Mouse (Mus musculus) lung, embryonic 14.5 days (tissue): ENCODE results near the gene Timm13. TPM values are rescaled to one million over a fixed set of nuclear protein-coding genes. Genes with fewer than 3 reads are reported as not detected.

Experiments
- ATAC-seq: fragments of 200-750 bp; cut with Nextera tagmentation; 2 replicates; pipeline ENCODE4 v1.8.0; 2017; ENCODE audit warnings: mild to moderate bottlenecking, moderate TSS enrichment, moderate library complexity; ENCODE audit not compliant: insufficient read depth
- DNase-seq: peaks from one replicate; pipeline ENCODE4 v3.0.0-alpha.2; 2015
- H3K27ac ChIP-seq: fragments of 300-500 bp; sonication (generic); 2 replicates; pipeline ENCODE4 v1.5.1; 2014; ENCODE audit warnings: low read depth, mild to moderate bottlenecking, moderate library complexity
- H3K27me3 ChIP-seq: fragments of 300-500 bp; sonication (generic); 2 replicates; pipeline ENCODE4 v1.6.1; 2014; ENCODE audit warnings: low read length, control low read depth; ENCODE audit not compliant: insufficient read depth
- H3K36me3 ChIP-seq: fragments of 300-500 bp; sonication (generic); 2 replicates; pipeline ENCODE4 v1.6.1; 2014; ENCODE audit warnings: control low read depth; ENCODE audit not compliant: insufficient read depth
- H3K4me1 ChIP-seq: fragments of 300-500 bp; sonication (generic); 2 replicates; pipeline ENCODE4 v1.6.1; 2014; ENCODE audit warnings: antibody characterized with exemption, control low read depth; ENCODE audit not compliant: insufficient read depth
- H3K4me2 ChIP-seq: fragments of 300-500 bp; sonication (generic); 2 replicates; pipeline ENCODE4 v1.6.1; 2014; ENCODE audit warnings: mild to moderate bottlenecking
- H3K4me3 ChIP-seq: fragments of 300-500 bp; sonication (generic); 2 replicates; pipeline ENCODE4 v1.5.1; 2014; ENCODE audit warnings: low read depth, low read length
- H3K9ac ChIP-seq: fragments of 300-500 bp; sonication (generic); 2 replicates; pipeline ENCODE4 v1.6.1; 2014
- H3K9me3 ChIP-seq: fragments of 300-500 bp; sonication (generic); 2 replicates; pipeline ENCODE4 v1.6.1; 2016; ENCODE audit warnings: low read depth, low read length, control low read depth
- CTCF ChIP-seq: IDR thresholded peaks from 2 replicates; pipeline ENCODE4 v1.5.1; 2016; ENCODE audit warnings: antibody characterized with exemption, low read depth
- WGBS: fragments of 180-500 bp; shearing (Covaris S2); extraction: QIAGEN DNeasy Blood & Tissue Kit; methylation state at CpG from one replicate; pipeline ENCODE4 v1.1.7; 2014; 5-methylcytosine and 5-hydroxymethylcytosine counted together
- polyA plus RNA-seq: library from polyadenylated mRNA; unstranded; fragments of >200 nt; fragmentation: Nextera tagmentation; extraction: Ambion mirVana; gene quantifications from 2 replicates; pipeline ENCODE4 v1.2.1, GENCODE M21; 2014

Gene Timm13
- polyA plus RNA-seq, 1 experiment from 2014 or later: 321 TPM

- Histone ChIP-seq H3K27ac (no peak overlapping the region), H3K4me3 (no peak overlapping the region), H3K36me3 (no peaks in the 10 kb centered on the region), H3K9me3 (no peaks in the 10 kb centered on the region), H3K9ac (no peak overlapping the region), H3K4me2 (no peak overlapping the region), H3K27me3 (no peaks in the 10 kb centered on the region), H3K4me1 (no peaks in the 10 kb centered on the region)
- DNase-seq (no peak), ATAC-seq (no peak)
- 18% methylated on average over 3 of the region's 3 CpGs for WGBS
- TF ChIP-seq CTCF: no peak
Measured at GRCm38 (mm10) chr10:80876594-80876993, 24.2 kb downstream of the Timm13 start.

- no peak overlapping the region for H3K9ac ChIP-seq
- no peak overlapping the region for H3K4me3 ChIP-seq
- WGBS: 24% methylated on average over 5 of the region's 5 CpGs
- no peaks in the 10 kb centered on the region for H3K27me3 ChIP-seq
- DNase-seq (peak; percentile 79), ATAC-seq (no peak)
- H3K36me3 ChIP-seq: no peaks in the 10 kb centered on the region
- no peaks in the 10 kb centered on the region for H3K4me1 ChIP-seq
- no peak overlapping the region for H3K4me2 ChIP-seq
- H3K9me3 ChIP-seq: no peaks in the 10 kb centered on the region
- no peak overlapping the region for H3K27ac ChIP-seq
- peak; percentile 83 for TF ChIP-seq CTCF
Measured at GRCm38 (mm10) chr10:80876028-80876427, 24.7 kb downstream of the Timm13 start.

GRCm38 (mm10) chr10:80874035-80874434 is 26.7 kb downstream of the Timm13 start:
- ATAC-seq: no peak
- DNase-seq: no peak
- Histone ChIP-seq H3K4me3 (no peak overlapping the region), H3K27me3 (no peaks in the 10 kb centered on the region), H3K4me2 (no peak overlapping the region), H3K9me3 (no peaks in the 10 kb centered on the region), H3K27ac (no peak overlapping the region), H3K4me1 (no peaks in the 10 kb centered on the region), H3K36me3 (no peaks in the 10 kb centered on the region), H3K9ac (no peak overlapping the region)
- no peak for TF ChIP-seq CTCF
- 71% methylated on average over 9 of the region's 9 CpGs for WGBS

DNA sequence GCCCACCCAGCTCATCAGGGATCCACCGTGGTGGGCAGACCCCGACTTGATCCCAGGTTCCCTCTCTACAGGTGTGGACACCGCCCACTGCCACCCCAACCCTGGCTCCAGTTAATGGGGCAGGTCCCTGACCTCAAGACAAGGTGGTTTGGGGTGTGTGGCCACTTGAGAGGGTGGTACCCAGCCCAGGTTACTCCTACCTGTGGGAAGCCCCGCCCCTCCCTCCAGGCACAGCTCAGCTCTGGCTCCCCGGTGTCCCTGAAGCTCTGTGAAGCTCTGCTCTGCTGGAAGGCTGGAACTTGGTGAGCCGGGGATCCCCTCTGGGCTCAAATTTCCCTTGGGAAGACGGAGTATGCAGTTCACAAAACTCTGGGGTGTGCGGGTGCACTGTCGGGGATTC is 29.2 kb downstream of the Timm13 start, which contains the start of gene Tmprss9:
Gene Tmprss9, plus strand, starts transcription at position 268 of the 400 bp plus-strand sequence.
- no peak within 1 kb of the TSS for H3K4me3 ChIP-seq
- no peak for DNase-seq
- ATAC-seq: no peak
- H3K4me1 ChIP-seq: no peaks in the 10 kb centered on the region
- 25% methylated on average over 9 of the region's 9 CpGs for WGBS
- no peak within 1 kb of the TSS for H3K4me2 ChIP-seq
- TF ChIP-seq CTCF: no peak
- no peak within 1 kb of the TSS for H3K27ac ChIP-seq
- no peaks in the 10 kb centered on the region for H3K27me3 ChIP-seq
- H3K36me3 ChIP-seq: peaks cover 14% of the 10 kb centered on the region
- H3K9ac ChIP-seq: no peak within 1 kb of the TSS
- no peaks in the 10 kb centered on the region for H3K9me3 ChIP-seq

- Histone ChIP-seq H3K4me2 (no peak overlapping the region), H3K4me3 (no peak overlapping the region), H3K9ac (no peak overlapping the region), H3K9me3 (no peaks in the 10 kb centered on the region), H3K36me3 (peaks cover 20% of the 10 kb centered on the region), H3K4me1 (no peaks in the 10 kb centered on the region), H3K27ac (no peak overlapping the region), H3K27me3 (no peaks in the 10 kb centered on the region)
- TF ChIP-seq CTCF: no peak
- no peak for DNase-seq
- WGBS: 80% methylated on average over 4 of the region's 6 CpGs
- ATAC-seq: no peak
Measured at GRCm38 (mm10) chr10:80870993-80871392, 29.8 kb downstream of the Timm13 start.

DNA sequence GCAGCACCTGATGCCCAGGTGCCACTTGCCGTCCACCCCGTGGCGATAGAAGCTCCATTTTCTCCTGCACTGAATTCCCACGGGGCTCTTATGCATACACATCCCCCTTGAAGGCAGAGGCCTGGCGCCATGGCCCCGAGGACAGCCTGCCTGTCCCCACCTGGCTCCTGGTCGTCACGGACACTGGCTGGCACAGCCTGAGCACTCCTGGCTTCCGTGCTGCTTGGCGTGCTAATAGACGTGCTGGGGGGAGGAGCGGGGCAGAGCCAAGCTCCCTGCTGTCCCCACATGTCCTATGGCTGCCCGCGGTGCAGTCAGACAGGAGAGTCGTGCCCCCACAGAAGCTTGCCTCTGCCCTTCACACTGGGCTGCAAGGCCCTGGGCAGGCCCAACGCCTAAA is 36.3 kb downstream of the Timm13 start:
- DNase-seq (no peak), ATAC-seq (no peak)
- Histone ChIP-seq H3K4me2 (no peak overlapping the region), H3K36me3 (peaks cover 62% of the 10 kb centered on the region), H3K4me3 (no peak overlapping the region), H3K27ac (no peak overlapping the region), H3K4me1 (no peaks in the 10 kb centered on the region; the same call in 1 of the 2 replicates), H3K9me3 (no peaks in the 10 kb centered on the region), H3K9ac (no peak overlapping the region), H3K27me3 (no peaks in the 10 kb centered on the region)
- no peak for TF ChIP-seq CTCF
- 90% methylated on average over 16 of the region's 16 CpGs for WGBS

DNA sequence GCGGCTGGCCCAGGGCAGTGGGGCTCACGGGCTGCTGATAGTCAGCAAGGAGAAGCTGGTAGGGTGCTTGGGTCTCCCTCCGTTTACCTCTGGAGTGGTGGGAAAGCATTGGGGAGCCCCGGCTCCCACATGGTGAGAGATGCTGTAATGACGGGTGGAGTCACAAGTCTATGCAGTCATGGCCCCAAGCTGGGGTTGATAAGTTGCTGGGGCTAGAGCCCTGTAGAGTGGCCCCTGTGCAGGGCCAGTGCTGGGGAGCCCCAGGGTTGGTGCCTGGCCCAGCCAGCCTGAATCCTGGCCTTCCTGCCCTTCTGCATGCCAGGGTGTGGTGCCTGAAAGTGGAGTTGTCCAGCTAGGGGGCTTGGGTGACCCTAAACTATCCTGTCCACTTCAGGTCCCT is 38.5 kb downstream of the Timm13 start:
- ATAC-seq (no peak), DNase-seq (no peak)
- WGBS: 88% methylated on average over 5 of the region's 5 CpGs
- no peak overlapping the region for H3K27ac ChIP-seq
- peaks cover 52% of the 10 kb centered on the region for H3K36me3 ChIP-seq
- no peak overlapping the region for H3K9ac ChIP-seq
- H3K27me3 ChIP-seq: no peaks in the 10 kb centered on the region
- no peaks in the 10 kb centered on the region; the same call in 1 of the 2 replicates for H3K4me1 ChIP-seq
- no peak overlapping the region for H3K4me2 ChIP-seq
- H3K4me3 ChIP-seq: no peak overlapping the region
- no peak for TF ChIP-seq CTCF
- no peaks in the 10 kb centered on the region for H3K9me3 ChIP-seq
